Mouse (Mus musculus) urinary bladder, adult 2 months (tissue): Measurements from ENCODE around the gene Zfp92. TPM values are rescaled to one million over a fixed set of nuclear protein-coding genes. Genes with fewer than 3 reads are reported as not detected.

ENCODE experiments used
- DNase-seq: peaks from one replicate; pipeline ENCODE4 v3.0.0; 2022; ENCODE audit warnings: low spot score
- polyA plus RNA-seq: library from polyadenylated mRNA; depleted of rRNA; stranded (reverse); fragments of >200 nt; gene quantifications from 2 replicates; pipeline ENCODE4 v1.2.3, GENCODE M21; 2012; rRNA removed

Gene Zfp92
- polyA plus RNA-seq, 1 experiment = 0.01 TPM

DNA sequence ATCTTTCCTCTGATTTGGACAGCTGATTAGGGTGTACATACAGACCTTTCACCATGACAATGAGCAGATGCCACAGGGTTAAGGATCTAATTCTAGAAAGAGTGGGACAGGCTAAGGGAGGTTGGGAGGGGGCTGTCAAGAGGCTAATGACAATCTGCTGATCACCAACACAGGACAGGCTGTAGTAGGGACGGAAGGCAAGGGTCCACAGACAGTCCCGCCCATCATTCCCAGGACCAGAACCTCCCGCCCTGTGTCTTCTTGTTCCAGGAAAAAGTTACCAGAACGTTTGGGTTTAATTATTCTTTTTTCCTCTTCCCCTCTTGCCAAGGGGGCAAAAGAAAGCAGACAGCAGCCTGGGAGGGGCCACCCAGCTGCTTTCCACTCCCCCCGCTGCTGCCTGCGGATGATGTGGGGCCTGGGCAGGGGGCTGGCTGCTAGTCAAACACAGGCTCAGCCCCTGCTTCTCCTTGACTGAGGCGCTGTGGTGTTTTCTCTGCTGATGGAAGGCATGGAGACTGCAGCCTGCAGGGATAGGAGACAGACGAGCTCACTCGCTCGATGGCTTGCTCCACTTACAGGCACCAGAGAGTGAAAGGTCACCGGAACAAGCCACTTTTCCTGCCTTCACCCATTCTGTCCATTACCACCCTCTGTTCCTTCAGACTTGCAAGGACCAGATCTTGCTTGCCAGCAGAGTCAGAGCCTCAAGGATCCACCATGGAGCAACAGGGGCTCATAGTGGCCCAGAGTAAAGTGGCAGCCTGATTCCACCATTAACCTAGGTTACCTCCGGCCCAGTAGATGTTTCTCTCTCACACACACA lies 63.7 kb downstream of the Zfp92 start:
- DNase-seq = no peak

DNA sequence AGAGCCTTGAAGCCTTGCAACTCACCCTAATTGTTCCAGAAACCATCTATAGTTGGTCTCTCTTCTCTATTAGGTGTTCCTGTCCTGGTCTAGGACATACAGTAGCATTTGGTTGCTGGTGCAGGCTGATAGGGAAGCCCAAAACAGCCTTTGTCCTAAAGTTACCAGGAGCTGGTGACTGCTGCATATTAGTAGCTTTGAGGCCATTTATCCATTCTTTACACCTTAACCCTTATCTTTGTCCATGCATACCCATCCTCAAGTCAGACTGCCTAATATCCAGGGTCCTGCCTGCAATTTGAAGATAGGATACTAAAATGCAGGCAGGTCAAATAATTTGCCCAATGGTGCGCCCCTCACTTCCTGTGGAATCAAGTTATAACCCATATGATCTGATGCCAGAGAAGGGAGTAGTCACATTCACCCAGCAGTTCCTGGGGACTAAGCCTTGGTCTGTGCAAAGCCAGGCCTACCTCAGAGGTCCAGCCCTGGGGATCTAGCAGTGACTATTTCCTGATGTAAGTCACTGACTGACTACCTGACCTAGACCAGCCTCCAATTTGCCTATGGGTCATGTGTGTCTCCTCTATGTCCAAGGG lies 64.9 kb downstream of the Zfp92 start:
- DNase-seq = no peak

DNA sequence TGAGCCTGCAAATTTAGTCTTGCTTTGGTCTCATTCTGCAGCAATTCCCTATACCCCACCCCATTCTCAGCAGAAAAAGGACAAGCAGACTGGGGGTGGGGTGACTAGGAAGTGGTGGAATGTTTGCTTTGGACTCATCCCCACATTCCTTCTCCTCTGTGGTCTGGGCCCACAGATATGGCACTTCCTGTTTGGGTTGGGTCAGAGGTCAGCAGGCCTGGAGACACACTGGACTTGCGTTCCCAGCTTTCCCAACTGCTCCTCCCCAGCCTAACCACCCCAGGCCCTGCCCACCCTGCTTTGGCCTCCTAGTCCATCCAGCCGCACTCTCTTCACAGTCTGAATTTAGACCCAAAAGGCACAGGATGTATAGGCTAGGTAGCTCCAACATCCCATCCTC lies 65.7 kb downstream of the Zfp92 start:
- no peak for DNase-seq

DNA sequence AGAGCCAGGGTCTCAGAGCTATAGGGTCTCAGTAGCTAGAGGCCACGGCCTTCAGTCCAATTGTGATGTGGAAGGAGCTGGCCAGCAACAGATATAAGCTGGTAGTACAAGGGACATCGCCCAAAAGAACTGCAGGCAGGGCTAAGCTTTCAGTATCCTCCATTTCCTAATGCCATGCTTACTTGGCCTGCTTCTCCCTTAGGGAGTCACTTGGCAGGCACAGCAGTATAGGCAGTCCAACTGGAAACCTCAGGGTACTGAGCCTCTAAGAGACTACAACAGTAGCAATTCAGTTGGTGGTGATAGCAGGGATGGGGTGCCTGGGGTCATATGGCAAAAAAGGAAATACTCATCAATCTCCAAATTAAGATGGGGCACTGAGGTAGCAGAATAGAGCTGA lies 66.6 kb downstream of the Zfp92 start:
- DNase-seq = no peak

Other genes starting within 250 kb of the Zfp92 start
- gene Spin2d, start 234.1 kb upstream of the Zfp92 start, polyA plus RNA-seq = not detected in 2 replicates
- 7.5 and 14.6 TPM in 2 replicates for gene Xlr3b, start 218.9 kb upstream of the Zfp92 start, polyA plus RNA-seq
- gene Xlr4b, start 196.8 kb upstream of the Zfp92 start, polyA plus RNA-seq = 2.0 and 2.4 TPM in 2 replicates
- gene F8a, start 182.8 kb upstream of the Zfp92 start, polyA plus RNA-seq = 10.2 and 11.2 TPM in 2 replicates
- 0.52 and 1.3 TPM in 2 replicates for gene Xlr4c, start 168.0 kb upstream of the Zfp92 start, polyA plus RNA-seq
- not detected in 2 replicates for gene Xlr3c, start 145.7 kb upstream of the Zfp92 start, polyA plus RNA-seq
- 0.04 TPM in 1 of 2 replicates, not detected in the other for gene Xlr5a, start 118.1 kb upstream of the Zfp92 start, polyA plus RNA-seq
- not detected in 2 replicates for gene Xlr5c, start 118.1 kb upstream of the Zfp92 start, polyA plus RNA-seq
- gene Gm45015, start 74.3 kb upstream of the Zfp92 start, polyA plus RNA-seq = not detected in 2 replicates
- 13.0 and 13.7 TPM in 2 replicates for gene Zfp275, start 68.5 kb upstream of the Zfp92 start, polyA plus RNA-seq
- gene Gm18336, start 12.4 kb upstream of the Zfp92 start, polyA plus RNA-seq = 0.33 and 0.38 TPM in 2 replicates
- 3.9 and 4.8 TPM in 2 replicates for gene Trex2, start 24.2 kb downstream of the Zfp92 start, polyA plus RNA-seq
- 19.7 and 24.8 TPM in 2 replicates for gene Haus7, start 47.9 kb downstream of the Zfp92 start, polyA plus RNA-seq
- gene Bgn, start 72.5 kb downstream of the Zfp92 start, polyA plus RNA-seq = 589 and 923 TPM in 2 replicates
- gene Atp2b3, start 92.0 kb downstream of the Zfp92 start, polyA plus RNA-seq = 0.53 and 0.56 TPM in 2 replicates
- gene Dusp9, start 228.3 kb downstream of the Zfp92 start, polyA plus RNA-seq = 2.6 and 2.7 TPM in 2 replicates
- 159 and 178 TPM in 2 replicates for gene Pnck, start 249.0 kb downstream of the Zfp92 start, polyA plus RNA-seq